34 mouse cellular contexts compared by ENCODE assay signal in the genomic region with DNA sequence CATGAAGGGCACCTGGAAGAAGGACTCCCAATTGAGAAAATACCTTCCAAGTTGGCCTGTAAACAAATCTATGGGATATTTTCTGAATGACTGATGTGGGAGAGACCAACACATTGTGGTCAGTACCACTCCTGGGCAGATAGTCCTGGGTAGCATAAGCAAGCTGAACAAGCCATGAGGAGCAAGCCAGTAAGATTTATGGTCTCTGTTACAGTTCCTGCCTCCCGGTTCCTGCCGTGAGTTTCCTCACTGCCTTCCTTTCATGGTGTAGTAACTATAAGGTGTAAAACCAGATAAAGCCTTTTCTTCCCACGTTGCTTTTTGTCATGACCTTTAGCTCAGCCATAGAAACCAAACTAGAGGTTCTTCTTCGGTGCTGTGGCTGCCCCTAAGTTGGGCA.
"Had no signal": no experiment of that assay in that cellular context is flagged by ENCODE, and none has a peak within 500 bp of the region (broad histone marks: within the 10 kb centered on the region; RNA-seq: fewer than 3 reads in every experiment).

No protein-coding gene starts in this region.

- ATAC-seq: hindbrain, embryonic 16.5 days; hindbrain, postnatal 0 days; inflammation-experienced regulatory T-cells, adult 6 months; intestine, embryonic 15.5 days; intestine, embryonic 16.5 days; intestine, postnatal 0 days had no signal

- H3K9me3 ChIP-seq: heart, embryonic 15.5 days; hindbrain, embryonic 12.5 days; hindbrain, embryonic 15.5 days; intestine, embryonic 15.5 days; kidney, embryonic 15.5 days had no signal

- H3K4me1 ChIP-seq: hindbrain, embryonic 10.5 days; hindbrain, embryonic 12.5 days; hindbrain, embryonic 13.5 days; hindbrain, embryonic 15.5 days; intestine, embryonic 15.5 days; kidney, embryonic 15.5 days had no signal

- H3K4me2 ChIP-seq: heart, embryonic 11.5 days; heart, embryonic 12.5 days; heart, embryonic 13.5 days; heart, embryonic 15.5 days; hindbrain, embryonic 12.5 days; hindbrain, embryonic 13.5 days; hindbrain, embryonic 14.5 days; hindbrain, embryonic 15.5 days; intestine, embryonic 15.5 days; kidney, embryonic 15.5 days had no signal

- H3K27ac ChIP-seq: heart, embryonic 13.5 days; heart, embryonic 15.5 days; hindbrain, embryonic 10.5 days; hindbrain, embryonic 12.5 days; hindbrain, embryonic 13.5 days; hindbrain, embryonic 14.5 days; hindbrain, embryonic 15.5 days; hindbrain, postnatal 0 days; intestine, embryonic 15.5 days; kidney, embryonic 15.5 days; kidney, postnatal 0 days; layer of hippocampus, adult 2 months had no signal

- H3K9ac ChIP-seq: heart, embryonic 12.5 days; heart, embryonic 13.5 days; heart, embryonic 15.5 days; hindbrain, embryonic 12.5 days; hindbrain, embryonic 13.5 days; hindbrain, embryonic 14.5 days; hindbrain, embryonic 15.5 days; intestine, embryonic 15.5 days; kidney, embryonic 15.5 days had no signal

- DNase-seq: heart, postnatal 10 days; heart, postnatal 14 days; heart, postnatal 36 days; heart, postnatal 4 days; kidney, adult 11 months; kidney, adult 18-20 months; kidney, adult 2 months; kidney, adult 8-10 months; kidney, adult 9 months; kidney, postnatal 10 days; kidney, postnatal 14 days; kidney, postnatal 25 days; kidney, postnatal 36 days; kidney, postnatal 4 days; layer of hippocampus, adult 9-11 months; layer of hippocampus, postnatal 36 days had no signal

- H3K4me3 ChIP-seq: heart, embryonic 12.5 days; heart, embryonic 13.5 days; heart, embryonic 15.5 days; hindbrain, embryonic 10.5 days; hindbrain, embryonic 12.5 days; hindbrain, embryonic 13.5 days; hindbrain, embryonic 15.5 days; intestine, embryonic 15.5 days; kidney, embryonic 15.5 days; layer of hippocampus, adult 2 months had no signal

- H3K27me3 ChIP-seq: heart, embryonic 12.5 days; heart, embryonic 15.5 days; hindbrain, embryonic 12.5 days; hindbrain, embryonic 13.5 days; hindbrain, embryonic 15.5 days; intestine, embryonic 15.5 days; kidney, embryonic 15.5 days had no signal
